Mouse (Mus musculus): ENCODE data around the gene Efs. TPM values are rescaled to one million over a fixed set of nuclear protein-coding genes. Genes with fewer than 3 reads are reported as not detected.

Gene Efs
- polyA plus RNA-seq, 1 experiment from 2014 or later = 26.8 TPM

DNA sequence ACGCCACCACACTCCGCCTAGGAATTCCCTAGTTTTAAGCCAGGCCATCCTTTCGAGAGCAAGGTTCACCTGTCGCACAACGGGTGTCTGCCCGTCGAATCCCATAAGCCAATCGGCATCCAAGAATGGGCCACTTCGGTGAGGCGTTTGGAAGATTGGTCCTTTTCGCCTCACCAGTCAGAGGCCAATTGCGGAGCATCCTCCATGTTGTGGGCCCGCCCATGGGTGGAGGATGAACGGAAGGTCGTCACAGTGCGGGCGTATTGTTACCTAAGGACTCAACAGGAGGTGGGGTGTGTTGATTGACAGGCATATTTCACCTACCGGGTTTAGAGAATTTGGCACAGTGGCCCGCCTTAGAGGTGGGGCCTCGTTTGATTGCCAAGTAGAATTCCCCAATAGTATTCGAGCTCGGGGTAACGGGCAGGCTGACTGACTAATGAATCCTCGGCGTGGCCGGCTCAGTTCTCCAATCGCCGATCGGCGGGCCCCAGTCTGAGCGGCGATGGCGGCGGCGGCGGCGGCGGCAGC, 32.2 kb downstream of the Efs start:
- under 1% methylated on average over 38 of the region's 38 CpGs for WGBS

DNA sequence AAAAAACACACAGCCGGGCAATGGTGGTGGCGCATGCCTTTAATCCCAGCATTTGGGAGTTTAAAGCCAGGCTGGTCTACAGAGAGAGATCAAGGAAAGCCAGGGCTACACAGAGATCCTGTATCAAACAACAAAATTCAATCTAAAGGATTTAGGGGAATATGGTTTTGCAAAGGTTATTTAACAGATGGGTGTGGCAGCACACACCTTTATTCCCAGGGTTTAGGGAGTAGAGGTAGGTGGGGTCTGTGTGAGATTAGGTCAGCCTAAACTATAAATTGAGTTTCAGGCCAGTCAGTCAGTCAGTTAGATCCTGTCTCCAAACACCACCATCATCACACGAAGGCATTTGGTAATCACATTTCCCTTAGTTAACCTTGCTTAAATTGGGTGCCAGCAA, 33.7 kb downstream of the Efs start, which contains the start of gene Pabpn1:
TSS of gene Pabpn1 (plus strand) at position 301 of the 400 bp plus-strand sequence.
- peak within 1 kb of the TSS; percentile 53 for H3K4me3 ChIP-seq (replicated peaks; ENCODE audit: low read length)
- H3K9ac ChIP-seq (ENCODE audit: low read length) = peak within 1 kb of the TSS; percentile 62; the same call in 1 of the 2 replicates
- peak within 1 kb of the TSS; percentile 81 for H3K27ac ChIP-seq (ENCODE audit: low read length)
- 93% methylated on average over 3 of the region's 3 CpGs for WGBS
- H3K36me3 ChIP-seq (ENCODE audit: control insufficient read depth, insufficient read depth, low read length) = peaks cover 13% of the 10 kb centered on the region
- peaks cover 13% of the 10 kb centered on the region for H3K4me1 ChIP-seq (ENCODE audit: control insufficient read depth, insufficient read depth, low read length)
- ATAC-seq (ENCODE audit: insufficient read depth, low FRiP score) = no peak
- no peaks in the 10 kb centered on the region for H3K27me3 ChIP-seq (ENCODE audit: control insufficient read depth, insufficient read depth, low read length)
- H3K9me3 ChIP-seq (replicated peaks; ENCODE audit: control insufficient read depth, low read length) = no peaks in the 10 kb centered on the region
- H3K4me2 ChIP-seq (ENCODE audit: low read depth, low read length) = peak within 1 kb of the TSS; percentile 53

More for the DNA sequence above, 32.2 kb downstream of the Efs start:
- peak overlapping the region; percentile 94 for H3K27ac ChIP-seq (ENCODE audit: low read length)
- H3K4me2 ChIP-seq (ENCODE audit: low read depth, low read length) = peak overlapping the region; percentile 53
- H3K36me3 ChIP-seq (ENCODE audit: control insufficient read depth, insufficient read depth, low read length) = peaks cover 17% of the 10 kb centered on the region
- H3K4me3 ChIP-seq (replicated peaks; ENCODE audit: low read length) = peak overlapping the region; percentile 89
- peaks cover 12% of the 10 kb centered on the region; the same call in 1 of the 2 replicates for H3K4me1 ChIP-seq (ENCODE audit: control insufficient read depth, insufficient read depth, low read length)
- no peaks in the 10 kb centered on the region for H3K27me3 ChIP-seq (ENCODE audit: control insufficient read depth, insufficient read depth, low read length)
- ATAC-seq (ENCODE audit: insufficient read depth, low FRiP score) = peak; percentile 99
- peak overlapping the region; percentile 100 for H3K9ac ChIP-seq (ENCODE audit: low read length)
- H3K9me3 ChIP-seq (replicated peaks; ENCODE audit: control insufficient read depth, low read length) = no peaks in the 10 kb centered on the region

DNA sequence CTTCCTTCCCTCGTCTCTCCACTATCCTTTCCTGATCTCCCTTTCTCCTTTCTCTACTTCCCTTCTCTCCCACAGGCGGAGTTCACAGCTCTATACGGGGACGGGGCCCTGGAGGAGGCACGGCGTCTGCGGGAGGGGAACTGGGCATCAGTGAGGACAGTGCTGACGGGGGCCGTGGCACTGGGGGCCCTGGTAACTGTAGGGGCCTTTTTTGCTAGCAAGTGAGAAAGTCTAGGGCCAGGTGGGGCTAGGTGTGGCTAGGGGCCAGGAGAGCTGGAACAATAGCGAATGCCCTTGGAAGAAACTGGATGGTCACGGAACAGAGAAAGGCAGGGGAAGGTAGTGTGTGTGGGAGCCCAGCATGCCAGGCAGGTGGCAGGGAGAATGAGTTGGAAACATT, 40.6 kb downstream of the Efs start:
- Histone ChIP-seq H3K4me3 (replicated peaks; ENCODE audit: low read length) (no peak overlapping the region; the same call in 1 of the 2 replicates), H3K4me2 (ENCODE audit: low read depth, low read length) (peak overlapping the region; percentile 74; the same call in 1 of the 2 replicates), H3K27ac (ENCODE audit: low read length) (no peak overlapping the region), H3K9me3 (replicated peaks; ENCODE audit: control insufficient read depth, low read length) (no peaks in the 10 kb centered on the region), H3K4me1 (ENCODE audit: control insufficient read depth, insufficient read depth, low read length) (peaks cover 25% of the 10 kb centered on the region), H3K27me3 (ENCODE audit: control insufficient read depth, insufficient read depth, low read length) (no peaks in the 10 kb centered on the region), H3K9ac (ENCODE audit: low read length) (peak overlapping the region; percentile 46; the same call in 1 of the 2 replicates), H3K36me3 (ENCODE audit: control insufficient read depth, insufficient read depth, low read length) (peaks cover 7% of the 10 kb centered on the region; the same call in 1 of the 2 replicates)
- ATAC-seq (ENCODE audit: insufficient read depth, low FRiP score) = no peak
- WGBS = 74% methylated on average over 11 of the region's 11 CpGs

DNA sequence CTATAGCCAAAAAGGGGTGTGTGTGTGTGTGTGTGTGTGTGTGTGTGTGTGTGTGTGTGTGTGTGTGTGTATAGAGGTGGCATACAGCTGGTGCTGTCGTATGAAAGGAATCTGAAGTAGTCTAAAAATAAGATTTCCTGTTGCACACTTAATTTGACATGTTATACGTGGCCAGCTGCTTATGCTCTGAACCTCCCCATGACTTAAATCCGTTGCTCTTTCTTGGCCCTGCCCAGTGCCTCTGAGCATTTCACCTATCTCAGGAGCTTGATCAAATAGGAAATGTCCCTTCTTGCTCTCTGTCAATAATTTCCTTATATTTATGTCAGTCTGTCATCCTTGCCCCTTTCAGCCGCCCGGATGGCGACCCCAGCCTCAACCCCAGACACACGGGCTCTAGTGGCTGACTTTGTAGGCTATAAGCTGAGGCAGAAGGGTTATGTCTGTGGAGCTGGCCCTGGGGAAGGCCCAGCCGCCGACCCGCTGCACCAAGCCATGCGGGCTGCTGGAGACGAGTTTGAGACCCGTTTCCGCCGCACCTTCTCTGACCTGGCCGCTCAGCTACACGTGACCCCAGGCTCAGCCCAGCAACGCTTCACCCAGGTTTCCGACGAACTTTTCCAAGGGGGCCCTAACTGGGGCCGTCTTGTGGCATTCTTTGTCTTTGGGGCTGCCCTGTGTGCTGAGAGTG, 41.8 kb downstream of the Efs start:
- 18% methylated on average over 21 of the region's 21 CpGs for WGBS
- H3K27ac ChIP-seq (ENCODE audit: low read length) = peak overlapping the region; percentile 97
- peak overlapping the region; percentile 70 for H3K4me3 ChIP-seq (replicated peaks; ENCODE audit: low read length)
- H3K4me2 ChIP-seq (ENCODE audit: low read depth, low read length) = peak overlapping the region; percentile 74
- H3K4me1 ChIP-seq (ENCODE audit: control insufficient read depth, insufficient read depth, low read length) = peaks cover 25% of the 10 kb centered on the region
- peak overlapping the region; percentile 90 for H3K9ac ChIP-seq (ENCODE audit: low read length)
- no peaks in the 10 kb centered on the region for H3K27me3 ChIP-seq (ENCODE audit: control insufficient read depth, insufficient read depth, low read length)
- peaks cover 7% of the 10 kb centered on the region; the same call in 1 of the 2 replicates for H3K36me3 ChIP-seq (ENCODE audit: control insufficient read depth, insufficient read depth, low read length)
- ATAC-seq (ENCODE audit: insufficient read depth, low FRiP score) = peak; percentile 19; the same call in 1 of the 2 replicates
- H3K9me3 ChIP-seq (replicated peaks; ENCODE audit: control insufficient read depth, low read length) = no peaks in the 10 kb centered on the region

DNA sequence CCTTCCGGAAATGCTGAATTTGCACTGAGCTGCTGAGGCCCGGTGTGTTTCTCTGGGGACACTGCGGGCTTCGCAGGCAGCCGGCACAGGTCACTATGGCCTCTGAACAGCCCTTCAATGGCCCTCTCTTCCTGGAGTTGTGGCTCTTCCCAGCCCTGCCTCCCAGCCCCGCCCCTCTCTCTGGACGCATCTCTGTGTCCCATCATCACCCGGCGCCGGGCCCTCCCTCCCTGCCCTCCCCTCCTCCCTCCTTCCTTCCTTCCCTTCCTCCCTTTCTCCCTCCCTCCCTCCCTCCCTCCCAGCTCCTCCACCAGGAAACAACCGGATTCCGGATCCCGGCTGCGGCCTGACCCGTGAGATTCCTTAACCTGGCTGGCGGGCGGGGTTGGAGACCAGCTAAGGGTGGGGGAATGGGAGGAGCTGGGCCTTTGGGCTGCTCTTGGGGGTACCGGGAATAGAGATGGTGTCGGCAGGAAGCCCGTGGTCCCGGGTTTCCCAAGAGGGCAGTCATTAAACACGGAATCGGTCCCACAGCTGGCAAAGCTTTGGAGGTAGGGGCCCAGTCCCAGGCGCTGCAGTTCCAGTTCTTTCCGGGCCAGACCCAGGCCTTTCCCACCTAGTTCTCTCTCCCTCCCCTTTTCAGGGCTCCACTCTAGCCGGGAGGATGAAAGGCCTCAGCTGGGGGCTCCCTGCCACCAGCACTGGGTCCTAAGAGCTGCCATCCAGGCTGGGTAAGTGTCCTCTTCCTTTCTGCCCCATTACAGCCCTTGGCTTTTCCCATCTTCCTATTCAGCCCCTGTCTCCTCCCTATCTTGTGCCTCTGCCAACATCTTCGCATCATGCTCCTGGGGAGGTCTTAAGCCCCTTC, 42.5 kb downstream of the Efs start, which contains the start of the genes Bcl2l2 and Gm20521:
TSS of gene Bcl2l2 (plus strand) at position 224 of the 868 bp plus-strand sequence.
TSS of gene Gm20521 (plus strand) at position 288 of the 868 bp plus-strand sequence.
- 1% methylated on average over 27 of the region's 27 CpGs for WGBS
- Histone ChIP-seq H3K27me3 (ENCODE audit: control insufficient read depth, insufficient read depth, low read length) (no peaks in the 10 kb centered on the region), H3K4me2 (ENCODE audit: low read depth, low read length) (peak within 1 kb of the TSS; percentile 74), H3K27ac (ENCODE audit: low read length) (peak within 1 kb of the TSS; percentile 97), H3K4me3 (replicated peaks; ENCODE audit: low read length) (peak within 1 kb of the TSS; percentile 70), H3K9me3 (replicated peaks; ENCODE audit: control insufficient read depth, low read length) (no peaks in the 10 kb centered on the region), H3K36me3 (ENCODE audit: control insufficient read depth, insufficient read depth, low read length) (peaks cover 7% of the 10 kb centered on the region; the same call in 1 of the 2 replicates), H3K4me1 (ENCODE audit: control insufficient read depth, insufficient read depth, low read length) (peaks cover 25% of the 10 kb centered on the region), H3K9ac (ENCODE audit: low read length) (peak within 1 kb of the TSS; percentile 90)
- ATAC-seq (ENCODE audit: insufficient read depth, low FRiP score) = peak; percentile 90

DNA sequence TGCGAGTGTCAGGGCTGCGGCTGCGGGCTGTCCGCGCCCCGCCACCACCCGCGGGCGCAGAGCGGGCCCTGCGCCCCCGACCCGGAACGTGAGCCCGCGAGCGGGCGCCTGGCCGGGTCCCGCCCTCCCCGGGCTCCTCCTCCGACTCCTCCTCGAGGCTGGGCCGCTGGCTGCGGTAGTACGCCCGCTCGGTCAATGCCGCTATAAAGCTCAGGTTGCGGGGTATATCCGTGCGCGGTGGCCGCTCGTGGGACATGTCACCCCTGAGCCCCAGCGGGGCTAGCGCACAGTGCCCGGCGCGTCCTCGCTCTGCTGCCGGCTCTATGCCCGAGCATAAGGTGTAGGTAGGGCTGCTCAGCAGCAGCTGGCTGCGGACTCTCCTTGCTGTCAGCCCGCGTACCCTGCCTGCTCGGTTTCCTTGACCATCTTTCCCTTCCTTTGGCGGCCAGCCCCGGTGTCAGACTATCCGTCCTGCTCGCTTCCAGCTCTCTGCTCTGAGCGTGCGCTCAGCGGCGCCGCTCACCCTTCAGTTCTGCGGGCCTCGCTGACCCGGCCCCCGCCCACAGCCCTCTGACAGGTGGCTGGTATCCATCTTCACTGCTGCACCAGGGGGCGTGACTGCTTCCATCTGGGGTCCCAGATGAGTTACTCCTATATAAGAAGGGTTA, 48.7 kb downstream of the Efs start, which contains the start of gene Ppp1r3e:
TSS of gene Ppp1r3e (minus strand) at position 503 of the 668 bp plus-strand sequence.
- H3K9ac ChIP-seq (ENCODE audit: low read length) = peak within 1 kb of the TSS; percentile 88
- H3K27ac ChIP-seq (ENCODE audit: low read length) = peak within 1 kb of the TSS; percentile 75
- H3K4me1 ChIP-seq (ENCODE audit: control insufficient read depth, insufficient read depth, low read length) = peaks cover 6% of the 10 kb centered on the region
- no peaks in the 10 kb centered on the region for H3K9me3 ChIP-seq (replicated peaks; ENCODE audit: control insufficient read depth, low read length)
- H3K27me3 ChIP-seq (ENCODE audit: control insufficient read depth, insufficient read depth, low read length) = no peaks in the 10 kb centered on the region
- peak within 1 kb of the TSS; percentile 99 for H3K4me2 ChIP-seq (ENCODE audit: low read depth, low read length)
- no peaks in the 10 kb centered on the region for H3K36me3 ChIP-seq (ENCODE audit: control insufficient read depth, insufficient read depth, low read length)
- peak within 1 kb of the TSS; percentile 76 for H3K4me3 ChIP-seq (replicated peaks; ENCODE audit: low read length)
- under 1% methylated on average over 61 of the region's 61 CpGs for WGBS
- peak; percentile 85 for ATAC-seq (ENCODE audit: insufficient read depth, low FRiP score)

DNA sequence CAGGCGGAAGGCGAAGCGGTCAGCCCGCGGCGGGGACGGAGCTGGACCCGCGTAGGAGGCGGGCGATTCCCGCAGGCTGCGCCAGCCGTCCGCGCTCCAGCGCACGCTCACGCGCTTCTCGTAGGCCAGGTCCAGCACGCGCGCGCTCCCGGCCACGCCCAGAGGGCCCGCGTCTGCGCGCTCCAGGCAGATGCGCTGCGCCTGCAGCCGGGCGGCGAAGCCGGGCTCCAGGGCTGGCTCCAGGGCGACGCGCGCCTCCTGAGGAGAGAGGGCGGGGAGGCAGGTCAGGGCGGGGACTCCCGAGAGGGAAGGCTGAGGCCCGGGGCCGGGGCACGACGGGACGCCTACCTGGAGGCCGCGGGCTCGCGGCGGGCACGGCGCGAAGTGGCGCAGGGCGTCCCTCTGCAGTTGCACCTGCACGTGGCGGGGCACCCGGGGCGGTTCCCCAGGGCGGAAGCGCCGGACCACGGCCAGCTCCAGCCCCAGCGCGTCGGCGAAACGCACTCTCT, 49.3 kb downstream of the Efs start:
- WGBS = under 1% methylated on average over 68 of the region's 72 CpGs
- ATAC-seq (ENCODE audit: insufficient read depth, low FRiP score) = peak; percentile 91

More for the DNA sequence above, 49.3 kb downstream of the Efs start:
- Histone ChIP-seq H3K9ac (ENCODE audit: low read length) (peak overlapping the region; percentile 88), H3K36me3 (ENCODE audit: control insufficient read depth, insufficient read depth, low read length) (no peaks in the 10 kb centered on the region), H3K4me2 (ENCODE audit: low read depth, low read length) (peak overlapping the region; percentile 99), H3K27ac (ENCODE audit: low read length) (peak overlapping the region; percentile 75), H3K9me3 (replicated peaks; ENCODE audit: control insufficient read depth, low read length) (no peaks in the 10 kb centered on the region), H3K4me1 (ENCODE audit: control insufficient read depth, insufficient read depth, low read length) (peaks cover 6% of the 10 kb centered on the region), H3K4me3 (replicated peaks; ENCODE audit: low read length) (peak overlapping the region; percentile 76), H3K27me3 (ENCODE audit: control insufficient read depth, insufficient read depth, low read length) (no peaks in the 10 kb centered on the region)

Measured in stomach, embryonic 16.5 days (tissue).